Mouse (Mus musculus): ENCODE measurements around the gene Ncoa3.
A peak's percentile ranks its signal among the peaks of the same experiment; 100 is the strongest.

Ncoa3 gene

GRCm38 (mm10) chr2:166108326-166108725, 115.9 kb downstream of the Ncoa3 start:
- peak; percentile 95 for DNase-seq

GRCm38 (mm10) chr2:166110764-166111163, 118.3 kb downstream of the Ncoa3 start:
- DNase-seq, result no peak

GRCm38 (mm10) chr2:166111238-166111637, 118.8 kb downstream of the Ncoa3 start:
- no peak for DNase-seq

- DNase-seq, result peak; percentile 46
Observed at GRCm38 (mm10) chr2:166111831-166112250, 119.4 kb downstream of the Ncoa3 start.

GRCm38 (mm10) chr2:166112986-166113385, 120.5 kb downstream of the Ncoa3 start:
- DNase-seq, result no peak

GRCm38 (mm10) chr2:166115571-166116277, 123.3 kb downstream of the Ncoa3 start:
- peak; percentile 95 for DNase-seq

GRCm38 (mm10) chr2:166116278-166116608, 123.8 kb downstream of the Ncoa3 start:
- DNase-seq, result no peak

- no peak for DNase-seq
Observed at GRCm38 (mm10) chr2:166116704-166117103, 124.3 kb downstream of the Ncoa3 start.

GRCm38 (mm10) chr2:166119992-166120391, 127.6 kb downstream of the Ncoa3 start:
- no peak for DNase-seq

- no peak for DNase-seq
Observed at GRCm38 (mm10) chr2:166121681-166122355, 129.4 kb downstream of the Ncoa3 start.

- no peak for DNase-seq
Observed at GRCm38 (mm10) chr2:166122781-166123180, 130.3 kb downstream of the Ncoa3 start.
